Mouse (Mus musculus): ENCODE data around the gene Atp6v1g1. TPM values are rescaled to one million over a fixed set of nuclear protein-coding genes. Genes with fewer than 3 reads are reported as not detected.
A peak's percentile ranks its signal among the peaks of the same experiment; 100 is the strongest.

The Atp6v1g1 gene
- polyA plus RNA-seq, 1 experiment from 2014 or later = 265 TPM

- Histone ChIP-seq H3K9me3 (no peaks in the 10 kb centered on the region), H3K4me3 (no peak overlapping the region), H3K9ac (no peak overlapping the region), H3K36me3 (peaks cover 5% of the 10 kb centered on the region; the same call in 1 of the 2 replicates), H3K4me2 (no peak overlapping the region), H3K4me1 (peaks cover 42% of the 10 kb centered on the region), H3K27ac (no peak overlapping the region), H3K27me3 (no peaks in the 10 kb centered on the region)
- 57% methylated on average over 7 of the region's 7 CpGs for WGBS
- no peak for ATAC-seq (ENCODE audit: borderline replicate concordance, extremely low read depth, low FRiP score, low TSS enrichment)
These were observed 17.5 kb downstream of the Atp6v1g1 start for GRCm38 (mm10) chr4:63561861-63562675.

- no peak overlapping the region for H3K4me2 ChIP-seq
- no peak for ATAC-seq (ENCODE audit: borderline replicate concordance, extremely low read depth, low FRiP score, low TSS enrichment)
- no peak overlapping the region for H3K9ac ChIP-seq
- H3K27me3 ChIP-seq = no peaks in the 10 kb centered on the region
- peaks cover 36% of the 10 kb centered on the region for H3K4me1 ChIP-seq
- H3K36me3 ChIP-seq = peaks cover 5% of the 10 kb centered on the region; the same call in 1 of the 2 replicates
- 81% methylated on average over 4 of the region's 4 CpGs for WGBS
- H3K27ac ChIP-seq = no peak overlapping the region
- no peak overlapping the region for H3K4me3 ChIP-seq
- H3K9me3 ChIP-seq = no peaks in the 10 kb centered on the region
These were observed 18.2 kb downstream of the Atp6v1g1 start for GRCm38 (mm10) chr4:63562742-63563141.

GRCm38 (mm10) chr4:63567712-63568390, 23.3 kb downstream of the Atp6v1g1 start:
- H3K36me3 ChIP-seq = peaks cover 5% of the 10 kb centered on the region; the same call in 1 of the 2 replicates
- no peak overlapping the region for H3K4me2 ChIP-seq
- H3K4me3 ChIP-seq = no peak overlapping the region
- H3K27ac ChIP-seq = no peak overlapping the region
- H3K9me3 ChIP-seq = no peaks in the 10 kb centered on the region
- no peak overlapping the region for H3K9ac ChIP-seq
- 71% methylated on average over 9 of the region's 10 CpGs for WGBS
- H3K4me1 ChIP-seq = 0 out of 2 replicates have a peak, but pooled peaks cover 8% of the 10 kb centered on the region
- ATAC-seq (ENCODE audit: borderline replicate concordance, extremely low read depth, low FRiP score, low TSS enrichment) = no peak
- no peaks in the 10 kb centered on the region for H3K27me3 ChIP-seq

- no peak overlapping the region for H3K4me2 ChIP-seq
- H3K4me1 ChIP-seq = 0 out of 2 replicates have a peak, but pooled peaks cover 8% of the 10 kb centered on the region
- H3K27ac ChIP-seq = peak overlapping the region; percentile 43
- no peaks in the 10 kb centered on the region for H3K27me3 ChIP-seq
- H3K9me3 ChIP-seq = no peaks in the 10 kb centered on the region
- H3K36me3 ChIP-seq = peaks cover 5% of the 10 kb centered on the region; the same call in 1 of the 2 replicates
- H3K9ac ChIP-seq = no peak overlapping the region
- 65% methylated on average over 8 of the region's 8 CpGs for WGBS
- H3K4me3 ChIP-seq = no peak overlapping the region
- 0 out of 2 replicates have a peak, but pooled peaks have one; percentile 25 for ATAC-seq (ENCODE audit: borderline replicate concordance, extremely low read depth, low FRiP score, low TSS enrichment)
These were observed 24.8 kb downstream of the Atp6v1g1 start for GRCm38 (mm10) chr4:63569322-63569721.

- Histone ChIP-seq H3K27ac (peak overlapping the region; percentile 25; the same call in 1 of the 2 replicates), H3K36me3 (peaks cover 3% of the 10 kb centered on the region; the same call in 1 of the 2 replicates), H3K4me2 (no peak overlapping the region), H3K4me1 (0 out of 2 replicates have a peak, but pooled peaks cover 8% of the 10 kb centered on the region), H3K27me3 (no peaks in the 10 kb centered on the region), H3K9ac (no peak overlapping the region), H3K4me3 (no peak overlapping the region), H3K9me3 (no peaks in the 10 kb centered on the region)
- 32% methylated on average over 7 of the region's 7 CpGs for WGBS
- no peak for ATAC-seq (ENCODE audit: borderline replicate concordance, extremely low read depth, low FRiP score, low TSS enrichment)
These were observed 25.7 kb downstream of the Atp6v1g1 start for GRCm38 (mm10) chr4:63570208-63570781.

- Histone ChIP-seq H3K36me3 (no peaks in the 10 kb centered on the region), H3K9ac (no peak overlapping the region), H3K4me1 (0 out of 2 replicates have a peak, but pooled peaks cover 8% of the 10 kb centered on the region), H3K4me2 (no peak overlapping the region), H3K27me3 (no peaks in the 10 kb centered on the region), H3K9me3 (no peaks in the 10 kb centered on the region), H3K4me3 (no peak overlapping the region), H3K27ac (no peak overlapping the region)
- no peak for ATAC-seq (ENCODE audit: borderline replicate concordance, extremely low read depth, low FRiP score, low TSS enrichment)
- 86% methylated on average over 5 of the region's 5 CpGs for WGBS
These were observed 28.0 kb downstream of the Atp6v1g1 start for GRCm38 (mm10) chr4:63572621-63573020.

- Histone ChIP-seq H3K9ac (no peak overlapping the region), H3K27me3 (no peaks in the 10 kb centered on the region), H3K4me2 (no peak overlapping the region), H3K36me3 (no peaks in the 10 kb centered on the region), H3K9me3 (no peaks in the 10 kb centered on the region), H3K4me3 (no peak overlapping the region), H3K27ac (no peak overlapping the region), H3K4me1 (no peaks in the 10 kb centered on the region)
- 79% methylated on average over 14 of the region's 14 CpGs for WGBS
- ATAC-seq (ENCODE audit: borderline replicate concordance, extremely low read depth, low FRiP score, low TSS enrichment) = no peak
These were observed 35.1 kb downstream of the Atp6v1g1 start for GRCm38 (mm10) chr4:63579649-63580048.

- no peaks in the 10 kb centered on the region for H3K36me3 ChIP-seq
- no peak overlapping the region for H3K9ac ChIP-seq
- H3K4me1 ChIP-seq = no peaks in the 10 kb centered on the region
- no peak overlapping the region for H3K4me3 ChIP-seq
- no peaks in the 10 kb centered on the region for H3K27me3 ChIP-seq
- no peaks in the 10 kb centered on the region for H3K9me3 ChIP-seq
- WGBS = 52% methylated on average over 6 of the region's 6 CpGs
- no peak for ATAC-seq (ENCODE audit: borderline replicate concordance, extremely low read depth, low FRiP score, low TSS enrichment)
- no peak overlapping the region for H3K4me2 ChIP-seq
- no peak overlapping the region for H3K27ac ChIP-seq
These were observed 35.5 kb downstream of the Atp6v1g1 start for GRCm38 (mm10) chr4:63580078-63580477.

GRCm38 (mm10) chr4:63582580-63582979, 38.0 kb downstream of the Atp6v1g1 start:
- Histone ChIP-seq H3K36me3 (no peaks in the 10 kb centered on the region), H3K4me1 (no peaks in the 10 kb centered on the region), H3K27me3 (no peaks in the 10 kb centered on the region), H3K9ac (no peak overlapping the region), H3K4me2 (no peak overlapping the region), H3K9me3 (no peaks in the 10 kb centered on the region), H3K27ac (no peak overlapping the region), H3K4me3 (no peak overlapping the region)
- ATAC-seq (ENCODE audit: borderline replicate concordance, extremely low read depth, low FRiP score, low TSS enrichment) = no peak
- WGBS = 65% methylated on average over 5 of the region's 5 CpGs

- Histone ChIP-seq H3K9me3 (no peaks in the 10 kb centered on the region), H3K27me3 (no peaks in the 10 kb centered on the region), H3K4me2 (no peak overlapping the region), H3K27ac (no peak overlapping the region), H3K9ac (no peak overlapping the region), H3K4me3 (no peak overlapping the region), H3K4me1 (no peaks in the 10 kb centered on the region), H3K36me3 (no peaks in the 10 kb centered on the region)
- no peak for ATAC-seq (ENCODE audit: borderline replicate concordance, extremely low read depth, low FRiP score, low TSS enrichment)
- 86% methylated on average over 10 of the region's 10 CpGs for WGBS
These were observed 40.6 kb downstream of the Atp6v1g1 start for GRCm38 (mm10) chr4:63585216-63585615.

GRCm38 (mm10) chr4:63586240-63586639, 41.7 kb downstream of the Atp6v1g1 start:
- Histone ChIP-seq H3K27me3 (no peaks in the 10 kb centered on the region), H3K9ac (no peak overlapping the region), H3K27ac (no peak overlapping the region), H3K4me2 (no peak overlapping the region), H3K4me1 (no peaks in the 10 kb centered on the region), H3K4me3 (no peak overlapping the region), H3K36me3 (no peaks in the 10 kb centered on the region), H3K9me3 (no peaks in the 10 kb centered on the region)
- no peak for ATAC-seq (ENCODE audit: borderline replicate concordance, extremely low read depth, low FRiP score, low TSS enrichment)
- 85% methylated on average over 2 of the region's 2 CpGs for WGBS
